Mouse (Mus musculus): ENCODE data around the gene Crabp2. TPM values are rescaled to one million over a fixed set of nuclear protein-coding genes. Genes with fewer than 3 reads are reported as not detected.

The Crabp2 gene
- total and polyA plus RNA-seq, 2 experiments from 2014 or later: 0.37 to 0.53 TPM

DNA sequence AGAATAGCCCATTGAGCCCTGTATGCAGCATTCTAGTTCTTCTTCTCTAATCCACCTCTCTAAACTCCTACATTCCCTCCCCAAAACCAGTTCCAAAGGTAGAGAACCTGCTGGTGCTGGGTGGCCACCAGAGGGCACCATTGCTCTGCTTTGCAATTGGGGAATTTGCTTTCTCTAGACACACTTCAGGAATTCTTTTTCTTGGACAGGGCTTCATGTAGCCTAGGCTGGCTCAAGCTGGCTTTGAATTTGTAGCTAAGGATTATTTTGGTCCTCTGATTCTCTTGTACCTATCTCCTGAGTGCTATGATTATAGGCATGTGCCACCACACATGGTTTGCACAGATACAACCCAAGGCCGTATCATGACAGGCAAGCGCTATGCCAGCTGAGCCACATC is 12.7 kb upstream of the Crabp2 start:
- DNase-seq (ENCODE audit: low spot score) (peak; percentile 67), ATAC-seq (ENCODE audit: insufficient read depth, low read depth) (peak; percentile 55; the same call in 1 of the 2 replicates)
- Histone ChIP-seq H3K36me3 (replicated peaks; ENCODE audit: control insufficient read depth, insufficient read depth, low read length) (peaks cover 71% of the 10 kb centered on the region), H3K4me2 (ENCODE audit: low read depth, low read length) (no peak overlapping the region), H3K9ac (replicated peaks; ENCODE audit: low read depth, low read length) (no peak overlapping the region), H3K4me1 (ENCODE audit: control insufficient read depth, insufficient read depth) (peaks cover 6% of the 10 kb centered on the region), H3K27ac (ENCODE audit: low read depth) (no peak overlapping the region), H3K9me3 (replicated peaks; ENCODE audit: control insufficient read depth, low read length) (no peaks in the 10 kb centered on the region), H3K27me3 (ENCODE audit: control insufficient read depth, insufficient read depth, low read length) (no peaks in the 10 kb centered on the region), H3K4me3 (ENCODE audit: low read depth, low read length) (no peak overlapping the region)
- TF ChIP-seq CTCF (IDR thresholded peaks at IDR 0.05; ENCODE audit: low read depth): peak; percentile 97
- no peak for TF ChIP-seq EP300 (IDR thresholded peaks at IDR 0.05; ENCODE audit: low read depth)
- 98% methylated on average over 2 of the region's 2 CpGs for WGBS

DNA sequence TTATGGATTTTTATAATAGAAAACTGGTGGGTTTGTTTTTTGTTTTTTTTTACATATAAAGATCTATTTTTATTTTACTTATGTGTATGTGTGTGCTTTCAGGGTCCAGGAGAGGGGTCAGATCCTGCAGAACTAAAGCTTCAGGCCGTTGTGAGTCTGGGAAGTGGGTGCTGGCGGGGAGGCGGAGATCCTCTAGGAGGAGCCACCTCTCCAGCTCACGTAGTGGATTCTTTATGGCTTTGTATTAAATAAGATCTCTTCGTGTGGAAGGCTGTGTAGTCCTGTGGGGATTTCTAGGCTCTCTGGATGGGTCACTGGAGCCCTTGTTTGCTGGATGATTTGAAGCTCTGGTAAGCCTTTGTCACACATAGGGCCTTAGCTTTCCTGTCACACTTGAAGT is 7.9 kb upstream of the Crabp2 start:
- Histone ChIP-seq H3K27me3 (ENCODE audit: control insufficient read depth, insufficient read depth, low read length) (no peaks in the 10 kb centered on the region), H3K9me3 (replicated peaks; ENCODE audit: control insufficient read depth, low read length) (no peaks in the 10 kb centered on the region), H3K4me3 (ENCODE audit: low read depth, low read length) (no peak overlapping the region), H3K27ac (ENCODE audit: low read depth) (no peak overlapping the region), H3K9ac (replicated peaks; ENCODE audit: low read depth, low read length) (no peak overlapping the region), H3K36me3 (replicated peaks; ENCODE audit: control insufficient read depth, insufficient read depth, low read length) (peaks cover 56% of the 10 kb centered on the region), H3K4me2 (ENCODE audit: low read depth, low read length) (no peak overlapping the region), H3K4me1 (ENCODE audit: control insufficient read depth, insufficient read depth) (no peaks in the 10 kb centered on the region)
- ATAC-seq (ENCODE audit: insufficient read depth, low read depth): no peak
- WGBS: 72% methylated on average over 5 of the region's 5 CpGs
- no peak for DNase-seq (ENCODE audit: low spot score)
- no peak for TF ChIP-seq EP300 (IDR thresholded peaks at IDR 0.05; ENCODE audit: low read depth)
- TF ChIP-seq CTCF (IDR thresholded peaks at IDR 0.05; ENCODE audit: low read depth): no peak

DNA sequence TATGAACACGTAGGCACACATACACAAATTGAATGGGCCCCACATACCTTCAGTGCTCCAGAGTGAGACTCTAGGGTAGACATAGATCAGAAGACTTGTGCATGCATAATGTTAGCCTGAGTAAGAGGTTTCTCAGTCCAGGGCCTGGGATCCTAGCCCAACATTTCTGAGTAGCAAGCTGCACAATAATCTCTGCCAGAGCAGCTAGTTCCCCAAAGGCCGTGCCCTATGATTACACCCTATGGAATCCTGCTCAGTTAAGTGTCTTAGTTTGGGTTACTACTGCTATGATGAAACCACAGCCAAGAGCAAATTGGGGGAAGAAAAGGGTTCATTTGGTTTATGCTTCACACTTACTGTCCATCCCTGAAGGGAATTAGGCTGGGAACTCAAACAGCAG is 6.0 kb upstream of the Crabp2 start:
- Histone ChIP-seq H3K27me3 (ENCODE audit: control insufficient read depth, insufficient read depth, low read length) (peaks cover 14% of the 10 kb centered on the region; the same call in 1 of the 2 replicates), H3K4me3 (ENCODE audit: low read depth, low read length) (no peak overlapping the region), H3K9ac (replicated peaks; ENCODE audit: low read depth, low read length) (no peak overlapping the region), H3K36me3 (replicated peaks; ENCODE audit: control insufficient read depth, insufficient read depth, low read length) (peaks cover 51% of the 10 kb centered on the region), H3K9me3 (replicated peaks; ENCODE audit: control insufficient read depth, low read length) (no peaks in the 10 kb centered on the region), H3K27ac (ENCODE audit: low read depth) (no peak overlapping the region), H3K4me2 (ENCODE audit: low read depth, low read length) (no peak overlapping the region), H3K4me1 (ENCODE audit: control insufficient read depth, insufficient read depth) (peaks cover 2% of the 10 kb centered on the region; the same call in 1 of the 2 replicates)
- DNase-seq (ENCODE audit: low spot score): no peak
- no peak for TF ChIP-seq CTCF (IDR thresholded peaks at IDR 0.05; ENCODE audit: low read depth)
- TF ChIP-seq EP300 (IDR thresholded peaks at IDR 0.05; ENCODE audit: low read depth): no peak
- no peak for ATAC-seq (ENCODE audit: insufficient read depth, low read depth)
- 90% methylated on average over 2 of the region's 2 CpGs for WGBS

DNA sequence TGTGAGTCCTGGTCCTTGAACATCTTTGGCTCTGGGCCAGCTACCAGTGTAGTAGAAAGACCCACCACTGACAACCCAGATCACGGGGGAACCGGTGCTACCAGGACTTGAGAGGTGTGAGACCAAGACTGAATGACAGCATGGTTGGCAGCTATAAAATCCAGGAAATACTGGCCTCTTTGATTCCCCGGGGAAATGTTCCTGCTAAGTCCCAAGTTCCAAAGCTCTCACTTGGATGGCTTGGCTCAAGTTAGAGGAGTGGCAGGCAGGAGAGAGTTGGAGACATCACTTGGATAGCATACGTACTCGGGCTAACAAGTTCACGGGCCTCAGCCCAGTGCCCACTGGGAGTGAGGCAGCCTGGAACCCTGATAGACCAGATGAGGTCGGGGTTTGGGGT is 4.9 kb upstream of the Crabp2 start:
- 57% methylated on average over 7 of the region's 7 CpGs for WGBS
- Histone ChIP-seq H3K27me3 (ENCODE audit: control insufficient read depth, insufficient read depth, low read length) (peaks cover 25% of the 10 kb centered on the region), H3K27ac (ENCODE audit: low read depth) (no peak overlapping the region), H3K4me3 (ENCODE audit: low read depth, low read length) (no peak overlapping the region), H3K9ac (replicated peaks; ENCODE audit: low read depth, low read length) (no peak overlapping the region), H3K4me2 (ENCODE audit: low read depth, low read length) (no peak overlapping the region), H3K9me3 (replicated peaks; ENCODE audit: control insufficient read depth, low read length) (no peaks in the 10 kb centered on the region), H3K36me3 (replicated peaks; ENCODE audit: control insufficient read depth, insufficient read depth, low read length) (peaks cover 40% of the 10 kb centered on the region), H3K4me1 (ENCODE audit: control insufficient read depth, insufficient read depth) (peaks cover 10% of the 10 kb centered on the region)
- no peak for DNase-seq (ENCODE audit: low spot score)
- ATAC-seq (ENCODE audit: insufficient read depth, low read depth): no peak
- TF ChIP-seq CTCF (IDR thresholded peaks at IDR 0.05; ENCODE audit: low read depth) (no peak), EP300 (IDR thresholded peaks at IDR 0.05; ENCODE audit: low read depth) (no peak)

DNA sequence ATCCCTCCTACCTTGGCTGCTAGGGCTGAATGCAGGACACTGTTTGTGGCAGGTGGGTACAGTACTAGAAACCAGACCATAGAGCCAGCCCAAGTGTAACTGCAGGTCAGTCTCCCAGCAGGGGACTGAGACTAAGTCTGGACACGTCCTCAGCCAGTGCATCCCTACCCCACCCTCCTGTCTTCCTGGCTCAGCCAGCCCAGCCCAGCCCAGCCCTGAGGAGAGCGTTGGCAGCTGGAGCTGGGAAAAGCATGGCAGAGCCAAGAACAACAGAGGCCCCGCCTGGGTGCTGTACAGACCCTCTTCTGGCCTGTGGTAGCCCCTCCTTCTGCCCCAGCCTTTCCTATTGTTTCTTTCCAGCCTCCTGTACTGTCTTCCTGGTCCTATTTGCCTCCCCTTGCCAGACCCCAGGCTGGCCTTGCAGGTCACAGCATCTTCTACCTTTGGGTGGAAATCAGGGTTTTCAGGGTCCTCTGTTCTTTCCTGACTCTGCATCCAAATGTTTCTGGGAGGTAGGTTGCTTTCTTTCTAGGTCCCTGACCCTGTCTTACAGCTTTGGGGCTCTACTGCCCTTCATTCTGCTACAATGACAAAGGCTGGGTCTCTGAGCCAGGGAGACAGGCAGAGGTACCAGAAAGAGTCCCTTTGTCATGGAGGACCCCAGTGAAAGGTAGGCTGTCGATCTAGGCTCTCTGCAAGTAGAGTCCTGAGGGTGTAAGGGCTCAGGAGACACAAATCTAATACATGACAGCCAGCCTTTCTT is 3.4 kb upstream of the Crabp2 start:
- no peak overlapping the region for H3K27ac ChIP-seq (ENCODE audit: low read depth)
- H3K9me3 ChIP-seq (replicated peaks; ENCODE audit: control insufficient read depth, low read length): no peaks in the 10 kb centered on the region
- H3K27me3 ChIP-seq (ENCODE audit: control insufficient read depth, insufficient read depth, low read length): peaks cover 38% of the 10 kb centered on the region
- H3K4me1 ChIP-seq (ENCODE audit: control insufficient read depth, insufficient read depth): peaks cover 10% of the 10 kb centered on the region
- TF ChIP-seq CTCF (IDR thresholded peaks at IDR 0.05; ENCODE audit: low read depth): no peak
- TF ChIP-seq EP300 (IDR thresholded peaks at IDR 0.05; ENCODE audit: low read depth): no peak
- no peak overlapping the region for H3K4me2 ChIP-seq (ENCODE audit: low read depth, low read length)
- DNase-seq (ENCODE audit: low spot score) (peak; percentile 30), ATAC-seq (ENCODE audit: insufficient read depth, low read depth) (peak; percentile 58)
- H3K9ac ChIP-seq (replicated peaks; ENCODE audit: low read depth, low read length): no peak overlapping the region
- no peak overlapping the region for H3K4me3 ChIP-seq (ENCODE audit: low read depth, low read length)
- peaks cover 25% of the 10 kb centered on the region for H3K36me3 ChIP-seq (replicated peaks; ENCODE audit: control insufficient read depth, insufficient read depth, low read length)
- WGBS: 17% methylated on average over 4 of the region's 4 CpGs

Data from heart, postnatal 0 days (tissue).